Mouse (Mus musculus) heart, adult 2 months (tissue): Measurements from ENCODE around the gene Myo10. TPM values are rescaled to one million over a fixed set of nuclear protein-coding genes. Genes with fewer than 3 reads are reported as not detected.

Source experiments
- DNase-seq, 2 experiments: peaks; one replicate each; pipeline ENCODE4 v3.0.0; 2021
- H3K27ac ChIP-seq: fragments of 200-600 bp; 2 replicates; pipeline ENCODE4 v1.8.1; 2022
- H3K27me3 ChIP-seq: fragments of 200-500 bp; 2 replicates; pipeline ENCODE4 v1.6.1; 2012; ENCODE audit warnings: mild to moderate bottlenecking, low read length, inconsistent platforms, mixed read lengths; ENCODE audit not compliant: control insufficient read depth, insufficient read depth
- H3K36me3 ChIP-seq: fragments of 200-500 bp; 2 replicates; pipeline ENCODE4 v1.6.1; 2012; ENCODE audit warnings: low read length, inconsistent platforms; ENCODE audit not compliant: control insufficient read depth, insufficient read depth
- H3K4me1 ChIP-seq: fragments of 200-500 bp; 2 replicates; pipeline ENCODE4 v1.6.1; 2011; ENCODE audit warnings: low read length; ENCODE audit not compliant: control insufficient read depth, insufficient read depth
- H3K4me3 ChIP-seq: fragments of 200-600 bp; 2 replicates; pipeline ENCODE4 v1.8.1; 2022
- H3K79me2 ChIP-seq: fragments of 200-500 bp; replicated peaks from 2 replicates; pipeline ENCODE4 v1.6.1; 2012; ENCODE audit warnings: mild to moderate bottlenecking, inconsistent platforms, low read length, moderate library complexity, mixed read lengths; ENCODE audit not compliant: control insufficient read depth, insufficient read depth
- H3K9ac ChIP-seq: fragments of 200-500 bp; 2 replicates; pipeline ENCODE4 v1.6.1; 2012; ENCODE audit warnings: low read depth, mild to moderate bottlenecking, control low read depth, inconsistent platforms, low read length, mixed read lengths
- CTCF ChIP-seq: fragments of 200-600 bp; IDR thresholded peaks from 2 replicates; pipeline ENCODE4 v1.8.1; 2022; ENCODE audit warnings: antibody characterized with exemption, mild to moderate bottlenecking, moderate library complexity
- EP300 ChIP-seq: fragments of 200-500 bp; IDR thresholded peaks from 2 replicates; pipeline ENCODE4 v1.6.1; 2011; ENCODE audit warnings: low read depth, low read length, control low read depth; ENCODE audit not compliant: insufficient read depth
- POLR2A ChIP-seq: fragments of 200-500 bp; IDR thresholded peaks from 2 replicates; pipeline ENCODE4 v1.6.1; 2011; ENCODE audit warnings: mild to moderate bottlenecking, low read depth, low read length, control low read depth; ENCODE audit not compliant: insufficient read depth
- WGBS: fragments of 180-500 bp; shearing (Covaris S2); methylation state at CpG from one replicate; pipeline ENCODE4 v1.1.7; 2018; 5-methylcytosine and 5-hydroxymethylcytosine counted together
- intact Hi-C: fragments of 180-260 bp; cut with DNase I; formaldehyde crosslinking; loops from one replicate; pipeline ENCODE4 v1.15.1; 2025
- polyA plus RNA-seq: library from polyadenylated mRNA; depleted of rRNA; stranded (reverse); fragments of >200 nt; gene quantifications from 2 replicates; pipeline ENCODE4 v1.2.3, GENCODE M21; 2012
- total RNA-seq, 2 experiments: library from RNA; stranded (reverse); gene quantifications; 2 replicates each; pipeline ENCODE4 v1.2.3; 2021

The Myo10 gene
- total and polyA plus RNA-seq, 3 experiments: 26.6 to 67.9 (median 63.7) TPM

- intact Hi-C loops: no loop called here
- Histone ChIP-seq H3K36me3 (no peaks in the 10 kb centered on the region), H3K27me3 (no peaks in the 10 kb centered on the region)
Observed at GRCm38 (mm10) chr15:25801726-25802125, 179.4 kb downstream of the Myo10 start.

GRCm38 (mm10) chr15:25802194-25802593, 179.9 kb downstream of the Myo10 start:
- WGBS: 73% methylated on average over 8 of the region's 8 CpGs
- Histone ChIP-seq H3K79me2 (no peaks in the 10 kb centered on the region), H3K27me3 (no peaks in the 10 kb centered on the region), H3K9ac (no peak overlapping the region), H3K27ac (no peak overlapping the region), H3K36me3 (no peaks in the 10 kb centered on the region), H3K4me1 (no peaks in the 10 kb centered on the region), H3K4me3 (no peak overlapping the region)
- intact Hi-C loops: no loop called here
- DNase-seq: no peak
- TF ChIP-seq EP300 (no peak), POLR2A (no peak)

More at GRCm38 (mm10) chr15:25801726-25802125, 179.4 kb downstream of the Myo10 start:
- Histone ChIP-seq H3K9ac (no peak overlapping the region), H3K27ac (no peak overlapping the region), H3K4me1 (no peaks in the 10 kb centered on the region), H3K4me3 (no peak overlapping the region), H3K79me2 (no peaks in the 10 kb centered on the region)
- TF ChIP-seq EP300: no peak
- TF ChIP-seq CTCF: no peak
- TF ChIP-seq POLR2A: no peak
- WGBS: 83% methylated on average over 5 of the region's 5 CpGs
- no peak for DNase-seq

GRCm38 (mm10) chr15:25803111-25803510, 180.8 kb downstream of the Myo10 start:
- TF ChIP-seq CTCF: no peak
- TF ChIP-seq POLR2A: no peak
- TF ChIP-seq EP300: no peak
- Histone ChIP-seq H3K9ac (no peak overlapping the region), H3K27ac (no peak overlapping the region), H3K36me3 (no peaks in the 10 kb centered on the region), H3K4me1 (no peaks in the 10 kb centered on the region), H3K4me3 (no peak overlapping the region), H3K27me3 (no peaks in the 10 kb centered on the region), H3K79me2 (no peaks in the 10 kb centered on the region)
- intact Hi-C loops: no loop called here
- 92% methylated on average over 15 of the region's 15 CpGs for WGBS
- no peak for DNase-seq

GRCm38 (mm10) chr15:25805336-25806110, 183.2 kb downstream of the Myo10 start:
- intact Hi-C loops: loop anchor here (1.0 kb wide), 1 partner anchor 154 kb away; no protein-coding TSS in a partner anchor
- Histone ChIP-seq H3K27ac (no peak overlapping the region), H3K4me3 (no peak overlapping the region), H3K9ac (no peak overlapping the region), H3K36me3 (no peaks in the 10 kb centered on the region), H3K79me2 (no peaks in the 10 kb centered on the region), H3K4me1 (no peaks in the 10 kb centered on the region), H3K27me3 (no peaks in the 10 kb centered on the region)
- no peak for TF ChIP-seq POLR2A
- TF ChIP-seq EP300: peak; percentile 52; the same call in 1 of the 2 replicates
- TF ChIP-seq CTCF: peak; percentile 95
- WGBS: 70% methylated on average over 21 of the region's 21 CpGs
- DNase-seq: peak; percentile 68 to 78

- Histone ChIP-seq H3K36me3 (no peaks in the 10 kb centered on the region), H3K4me1 (no peaks in the 10 kb centered on the region), H3K79me2 (no peaks in the 10 kb centered on the region), H3K27ac (no peak overlapping the region), H3K4me3 (no peak overlapping the region), H3K9ac (no peak overlapping the region), H3K27me3 (no peaks in the 10 kb centered on the region)
- DNase-seq: no peak
- 93% methylated on average over 17 of the region's 17 CpGs for WGBS
- intact Hi-C loops: no loop called here
- TF ChIP-seq EP300 (no peak), CTCF (no peak), POLR2A (no peak)
Observed at GRCm38 (mm10) chr15:25806363-25806762, 184.0 kb downstream of the Myo10 start.

GRCm38 (mm10) chr15:25806878-25807277, 184.6 kb downstream of the Myo10 start:
- TF ChIP-seq POLR2A: no peak
- no peak for TF ChIP-seq EP300
- intact Hi-C loops: no loop called here
- H3K36me3 ChIP-seq: no peaks in the 10 kb centered on the region

More at GRCm38 (mm10) chr15:25806878-25807277, 184.6 kb downstream of the Myo10 start:
- no peak overlapping the region for H3K9ac ChIP-seq
- no peak for DNase-seq
- 93% methylated on average over 9 of the region's 9 CpGs for WGBS
- no peaks in the 10 kb centered on the region for H3K4me1 ChIP-seq
- H3K4me3 ChIP-seq: no peak overlapping the region
- H3K27me3 ChIP-seq: no peaks in the 10 kb centered on the region
- no peak overlapping the region for H3K27ac ChIP-seq
- H3K79me2 ChIP-seq: no peaks in the 10 kb centered on the region
